Mouse (Mus musculus) hindbrain, postnatal 0 days (tissue): ENCODE measurements around the gene Zscan10. TPM values are rescaled to one million over a fixed set of nuclear protein-coding genes. Genes with fewer than 3 reads are reported as not detected.
"Not testable (repeated sequence)": the region's sequence is repeated elsewhere in the genome, so short reads cannot be mapped to it uniquely, and the experiment has no call there.

Experiments
- ATAC-seq: fragments of 200-750 bp; cut with Nextera tagmentation; 2 replicates; pipeline ENCODE4 v1.8.0; 2017; ENCODE audit warnings: mild to moderate bottlenecking, moderate TSS enrichment, moderate library complexity
- DNase-seq: peaks from one replicate; pipeline ENCODE4 v3.0.0-alpha.2; 2015; ENCODE audit warnings: low spot score
- H3K27ac ChIP-seq: fragments of 300-500 bp; sonication (generic); 2 replicates; pipeline ENCODE4 v1.5.1; 2014; ENCODE audit warnings: mild to moderate bottlenecking
- H3K27me3 ChIP-seq: fragments of 300-500 bp; sonication (generic); 2 replicates; pipeline ENCODE4 v1.6.1; 2014; ENCODE audit warnings: low read length, mixed read lengths; ENCODE audit not compliant: insufficient read depth
- H3K36me3 ChIP-seq: fragments of 300-500 bp; sonication (generic); 2 replicates; pipeline ENCODE4 v1.6.1; 2014; ENCODE audit warnings: low read length, mixed read lengths; ENCODE audit not compliant: insufficient read depth
- H3K4me1 ChIP-seq: fragments of 300-500 bp; sonication (generic); 2 replicates; pipeline ENCODE4 v1.6.1; 2014; ENCODE audit warnings: antibody characterized with exemption, low read length, mixed read lengths; ENCODE audit not compliant: insufficient read depth
- H3K4me2 ChIP-seq: fragments of 300-500 bp; sonication (generic); 2 replicates; pipeline ENCODE4 v1.6.1; 2014; ENCODE audit warnings: low read depth, mild to moderate bottlenecking, low read length, moderate library complexity, mixed read lengths
- H3K4me3 ChIP-seq: fragments of 300-500 bp; sonication (generic); 2 replicates; pipeline ENCODE4 v1.5.1; 2014; ENCODE audit warnings: low read length
- H3K9ac ChIP-seq: fragments of 300-500 bp; sonication (generic); replicated peaks from 2 replicates; pipeline ENCODE4 v1.6.1; 2014; ENCODE audit warnings: mild to moderate bottlenecking, low read length, moderate library complexity, mixed read lengths
- H3K9me3 ChIP-seq: fragments of 300-500 bp; sonication (generic); 2 replicates; pipeline ENCODE4 v1.6.1; 2016; ENCODE audit warnings: low read length, mixed read lengths
- CTCF ChIP-seq: IDR thresholded peaks from 2 replicates; pipeline ENCODE4 v1.5.1; 2016; ENCODE audit warnings: antibody characterized with exemption, control low read depth, low read depth
- WGBS: fragments of 180-500 bp; shearing (Covaris S2); extraction: QIAGEN DNeasy Blood & Tissue Kit; methylation state at CpG from one replicate; pipeline ENCODE4 v1.1.7; 2014; 5-methylcytosine and 5-hydroxymethylcytosine counted together
- polyA plus RNA-seq: library from polyadenylated mRNA; unstranded; fragments of >200 nt; fragmentation: Nextera tagmentation; extraction: Ambion mirVana; gene quantifications from 2 replicates; pipeline ENCODE4 v1.2.1, GENCODE M21; 2015
- total RNA-seq: library from RNA; depleted of rRNA; stranded (reverse); fragments of >200 nt; gene quantifications from 2 replicates; pipeline ENCODE4 v1.2.3, GENCODE M21; 2014

The Zscan10 gene
- total and polyA plus RNA-seq, 2 experiments from 2014 or later: 0.10 to 0.14 TPM

GRCm38 (mm10) chr17:23585721-23586491, 14.8 kb upstream of the Zscan10 start:
- H3K4me2 ChIP-seq: peak overlapping the region; percentile 73
- H3K27ac ChIP-seq: peak overlapping the region; percentile 68
- H3K4me3 ChIP-seq: peak overlapping the region; percentile 78
- H3K36me3 ChIP-seq: 0 out of 2 replicates have a peak, but pooled peaks cover 2% of the 10 kb centered on the region
- peak; percentile 94 for DNase-seq
- peaks cover 17% of the 10 kb centered on the region for H3K4me1 ChIP-seq
- 0% methylated on average over 22 of the region's 22 CpGs for WGBS
- ATAC-seq: peak; percentile 96
- no peaks in the 10 kb centered on the region for H3K27me3 ChIP-seq
- H3K9me3 ChIP-seq: no peaks in the 10 kb centered on the region
- no peak for TF ChIP-seq CTCF
- H3K9ac ChIP-seq: peak overlapping the region; percentile 86

- H3K27ac ChIP-seq: no peak overlapping the region
- H3K9ac ChIP-seq: no peak overlapping the region
- H3K36me3 ChIP-seq: no peaks in the 10 kb centered on the region
- no peak overlapping the region for H3K4me3 ChIP-seq
- no peaks in the 10 kb centered on the region for H3K27me3 ChIP-seq
- WGBS: 77% methylated on average over 2 of the region's 2 CpGs
- ATAC-seq: no peak
- no peaks in the 10 kb centered on the region for H3K9me3 ChIP-seq
- DNase-seq: no peak
- H3K4me1 ChIP-seq: peaks cover 17% of the 10 kb centered on the region
- H3K4me2 ChIP-seq: no peak overlapping the region
- TF ChIP-seq CTCF: no peak
These were observed 13.4 kb upstream of the Zscan10 start for GRCm38 (mm10) chr17:23587253-23587652.

- peak overlapping the region; percentile 80 for H3K27ac ChIP-seq
- peak; percentile 100 for ATAC-seq
- peak overlapping the region; percentile 58 for H3K9ac ChIP-seq
- DNase-seq: peak; percentile 98
- no peaks in the 10 kb centered on the region for H3K27me3 ChIP-seq
- 6% methylated on average over 34 of the region's 34 CpGs for WGBS
- peak overlapping the region; percentile 45 for H3K4me3 ChIP-seq
- H3K9me3 ChIP-seq: no peaks in the 10 kb centered on the region
- H3K4me1 ChIP-seq: no peaks in the 10 kb centered on the region
- no peaks in the 10 kb centered on the region for H3K36me3 ChIP-seq
- peak overlapping the region; percentile 75 for H3K4me2 ChIP-seq
- no peak for TF ChIP-seq CTCF
These were observed 8.3 kb upstream of the Zscan10 start for GRCm38 (mm10) chr17:23592208-23592925.

- Histone ChIP-seq H3K4me2 (peak overlapping the region; percentile 75), H3K27me3 (no peaks in the 10 kb centered on the region), H3K36me3 (no peaks in the 10 kb centered on the region), H3K27ac (peak overlapping the region; percentile 80), H3K4me1 (no peaks in the 10 kb centered on the region), H3K9ac (peak overlapping the region; percentile 58), H3K4me3 (peak overlapping the region; percentile 45), H3K9me3 (no peaks in the 10 kb centered on the region)
- WGBS: 10% methylated on average over 13 of the region's 13 CpGs
- no peak for TF ChIP-seq CTCF
- DNase-seq (no peak), ATAC-seq (peak; percentile 76)
These were observed 7.7 kb upstream of the Zscan10 start for GRCm38 (mm10) chr17:23592926-23593300.

GRCm38 (mm10) chr17:23595139-23595538, 5.5 kb upstream of the Zscan10 start:
- H3K27ac ChIP-seq, H3K4me1 ChIP-seq, ATAC-seq, H3K9ac ChIP-seq, H3K9me3 ChIP-seq, H3K4me2 ChIP-seq, H3K4me3 ChIP-seq, H3K36me3 ChIP-seq, H3K27me3 ChIP-seq, DNase-seq: not testable (repeated sequence)
- 66% methylated on average over 4 of the region's 4 CpGs for whole genome bisulfite sequencing

- Histone ChIP-seq H3K9ac (peak within 1 kb of the TSS; percentile 44), H3K27me3 (no peaks in the 10 kb centered on the region), H3K4me2 (peak within 1 kb of the TSS; percentile 69), H3K4me1 (no peaks in the 10 kb centered on the region), H3K36me3 (no peaks in the 10 kb centered on the region), H3K9me3 (no peaks in the 10 kb centered on the region), H3K4me3 (peak within 1 kb of the TSS; percentile 40), H3K27ac (peak within 1 kb of the TSS; percentile 72)
- TF ChIP-seq CTCF: no peak
- DNase-seq (peak; percentile 88), ATAC-seq (peak; percentile 94)
- 7% methylated on average over 31 of the region's 31 CpGs for WGBS
These were observed 1.8 kb upstream of the Zscan10 start, which contains the start of gene Zfp13 for GRCm38 (mm10) chr17:23598582-23599552. TSS of gene Zfp13 (minus strand) at chr17:23599487.
